Mouse (Mus musculus) heart, adult 8-10 months (tissue): ENCODE results near the gene B9d2. TPM values are rescaled to one million over a fixed set of nuclear protein-coding genes. Genes with fewer than 3 reads are reported as not detected.

Experiments used
- DNase-seq: peaks from one replicate; pipeline ENCODE4 v3.0.0; 2022; ENCODE audit warnings: low spot score
- total RNA-seq, 4 experiments: library from RNA; stranded (reverse); gene quantifications; 2 replicates each; pipeline ENCODE4 v1.2.4; 2022

B9d2 gene
- 10 to 100 TPM; 10.1 to 12.8 (median 11.9) TPM for total RNA-seq

GRCm38 (mm10) chr7:25680514-25681258, at the start of gene B9d2:
TSS of gene B9d2 (plus strand) at chr7:25680780.
- DNase-seq = peak; percentile 96

DNA sequence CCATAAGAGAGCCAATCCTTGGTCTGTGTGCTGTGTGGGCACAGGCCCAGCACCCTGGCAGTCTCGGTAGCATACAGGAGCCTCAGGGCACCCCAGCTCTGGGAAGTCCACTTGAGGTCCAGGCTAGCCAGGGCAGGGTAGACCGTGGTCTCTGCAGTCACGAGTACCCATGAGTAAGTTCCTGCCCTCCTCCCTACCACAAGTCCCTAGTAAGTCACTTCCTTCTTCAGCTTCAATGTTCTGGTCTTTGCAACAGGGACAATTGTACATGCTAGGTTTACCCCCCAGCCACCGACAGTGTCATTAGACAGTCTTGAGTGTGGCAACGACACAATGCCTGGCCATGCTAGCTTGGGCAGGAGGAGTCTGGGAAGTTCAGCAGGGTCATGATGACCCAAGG, 47.9 kb upstream of the B9d2 start:
- DNase-seq = no peak

- no peak for DNase-seq
These were observed 44.2 kb upstream of the B9d2 start for GRCm38 (mm10) chr7:25636373-25636772.

- no peak for DNase-seq
These were observed 43.5 kb upstream of the B9d2 start for GRCm38 (mm10) chr7:25637099-25637498.

DNA sequence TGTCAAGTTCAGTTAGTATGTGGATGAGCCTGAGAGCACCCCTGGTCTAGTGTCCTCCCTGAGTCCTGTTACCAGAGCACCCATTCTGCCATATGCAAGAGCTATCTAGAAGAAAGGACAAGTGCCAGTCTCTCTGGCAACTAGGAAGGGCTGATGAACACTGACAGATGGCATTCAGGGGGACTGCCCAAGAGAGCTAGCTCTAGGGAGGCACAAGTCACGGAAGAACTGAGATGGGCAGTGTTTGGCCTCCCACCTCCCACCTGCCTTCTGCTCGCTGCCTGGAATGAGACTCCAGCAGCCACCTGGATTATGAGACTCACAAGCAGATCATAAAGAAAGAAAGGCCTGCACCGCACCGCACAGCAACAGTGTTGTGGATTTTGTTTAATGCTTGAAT, 40.8 kb upstream of the B9d2 start:
- DNase-seq = no peak

DNA sequence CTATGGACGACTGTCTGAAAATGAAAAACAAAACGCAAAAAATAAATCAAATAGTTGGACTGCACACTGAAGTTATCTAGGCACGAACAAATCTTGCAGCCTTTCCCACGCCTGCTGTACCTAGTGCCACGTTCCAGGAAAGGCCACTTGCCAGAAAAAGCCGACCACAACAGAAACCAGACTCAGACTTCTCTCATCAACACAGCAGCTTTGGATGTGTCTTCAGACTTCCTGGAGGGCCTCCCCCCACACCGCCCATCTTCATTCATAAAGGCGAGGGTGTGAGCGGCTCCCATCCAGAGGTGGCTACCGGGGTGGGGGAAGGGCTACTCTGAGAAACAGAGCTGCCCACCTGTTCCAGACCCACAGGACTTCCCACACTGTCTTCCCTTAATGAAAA, 36.4 kb upstream of the B9d2 start:
- DNase-seq = no peak

DNA sequence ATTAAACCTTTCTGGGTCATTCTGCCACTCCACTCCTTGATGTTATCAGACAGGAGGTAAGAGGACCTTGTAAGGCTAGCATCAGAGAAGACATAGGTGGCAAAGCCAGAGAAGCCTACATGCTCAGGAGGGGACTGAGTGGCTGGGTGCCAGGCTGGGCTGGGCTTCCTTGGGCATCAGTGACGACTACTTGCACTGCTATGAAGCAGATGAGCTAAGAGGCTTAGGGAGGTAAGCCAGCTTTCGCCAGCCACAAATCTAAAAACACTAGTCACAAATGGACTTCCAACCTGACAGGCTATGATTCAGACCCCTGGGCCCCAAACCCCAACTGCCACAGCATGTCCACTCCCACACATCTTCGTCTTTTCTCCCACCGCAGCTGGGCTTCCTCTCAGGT, 35.9 kb upstream of the B9d2 start:
- DNase-seq = no peak

DNA sequence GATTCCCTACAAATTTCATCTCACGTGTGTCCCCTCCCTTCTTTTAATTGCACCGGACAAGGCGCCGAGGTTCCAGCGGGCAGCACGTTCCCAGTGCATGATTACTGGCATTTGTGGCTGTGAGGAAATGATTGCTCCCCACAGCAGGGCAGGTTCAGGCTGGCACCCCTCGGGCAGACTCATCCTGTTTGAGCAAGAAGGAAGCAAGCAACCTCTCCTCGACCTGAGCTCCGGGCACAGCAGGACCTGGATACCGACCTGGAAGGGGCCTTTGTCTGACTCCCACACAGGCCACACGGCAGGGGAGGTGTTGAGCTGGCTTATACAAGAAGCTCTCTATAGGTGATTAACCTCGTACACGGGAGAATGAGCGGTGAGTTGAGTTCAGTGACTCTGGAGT, 35.5 kb upstream of the B9d2 start:
- no peak for DNase-seq

GRCm38 (mm10) chr7:25647574-25648123, 32.9 kb upstream of the B9d2 start:
- no peak for DNase-seq

- DNase-seq = no peak
These were observed 30.7 kb upstream of the B9d2 start for GRCm38 (mm10) chr7:25649839-25650238.

GRCm38 (mm10) chr7:25651281-25651680, 29.3 kb upstream of the B9d2 start:
- no peak for DNase-seq

DNA sequence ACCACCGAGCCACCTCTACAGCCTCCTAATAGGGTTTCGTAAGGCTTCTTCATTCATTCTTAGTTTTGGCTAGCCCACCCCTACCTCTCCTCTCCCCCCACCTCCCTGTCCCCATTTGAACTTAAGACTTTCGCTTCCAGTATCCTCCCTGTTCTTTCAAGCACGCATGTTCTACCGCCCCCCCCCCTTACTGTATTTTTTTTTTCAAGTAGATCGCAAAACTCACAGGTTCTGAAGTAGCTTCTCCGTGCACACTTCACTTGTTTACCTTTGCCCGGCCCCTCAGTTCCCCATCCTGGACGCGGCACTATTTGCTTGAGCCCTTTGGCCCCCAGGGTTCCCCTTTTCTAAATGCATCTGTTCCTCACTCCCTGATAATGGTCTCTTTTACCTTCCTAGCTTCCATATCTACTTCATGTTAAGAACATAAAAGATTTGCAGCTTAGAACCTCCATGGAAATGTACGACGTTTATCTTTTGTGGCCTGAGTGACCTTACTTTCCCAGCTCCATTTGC, 28.3 kb upstream of the B9d2 start:
- DNase-seq = no peak

DNA sequence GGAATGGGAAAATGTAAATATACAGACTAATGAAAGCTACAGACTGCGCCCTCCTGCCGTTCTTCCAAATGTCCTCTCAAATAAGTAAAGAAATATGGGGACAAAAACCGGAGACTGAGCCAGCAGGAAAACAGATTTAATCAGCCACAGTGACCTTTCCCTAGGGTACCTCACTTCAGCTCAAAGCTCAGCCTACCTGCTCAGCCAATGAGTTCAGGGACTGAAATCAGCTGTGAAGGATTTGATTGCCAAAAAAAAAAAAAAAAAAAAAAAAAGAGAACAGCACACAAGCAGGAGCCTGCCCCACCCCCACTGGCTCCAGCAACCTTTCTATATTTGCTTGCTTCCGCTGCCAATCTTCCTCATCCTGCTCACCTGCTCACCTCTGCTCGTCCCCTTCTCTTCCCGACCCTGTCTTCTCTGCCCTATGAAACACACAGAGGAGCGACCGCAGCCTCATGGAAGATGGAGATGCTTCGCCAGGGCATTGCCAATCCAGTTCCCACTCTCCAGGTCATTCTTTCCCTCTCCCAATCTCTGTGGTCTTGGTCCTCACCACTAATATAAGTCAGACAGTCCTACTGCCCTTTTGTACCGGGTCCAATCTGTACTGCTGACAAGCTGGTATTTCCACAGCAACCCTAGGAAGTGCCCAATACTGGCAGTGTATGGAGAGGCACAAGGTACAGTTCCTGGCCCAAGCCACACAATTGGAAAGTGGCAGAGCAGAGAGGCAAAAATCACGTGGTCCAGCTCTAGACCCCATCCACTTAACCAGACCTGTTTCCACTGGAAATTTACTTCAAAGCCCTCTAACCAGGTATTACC, 24.8 kb upstream of the B9d2 start:
- no peak for DNase-seq

GRCm38 (mm10) chr7:25657785-25658184, 22.8 kb upstream of the B9d2 start:
- no peak for DNase-seq

GRCm38 (mm10) chr7:25658657-25659472, 21.7 kb upstream of the B9d2 start, which contains the start of the genes Bckdha and Exosc5:
TSS of gene Bckdha (minus strand) at chr7:25658981.
TSS of gene Exosc5 (plus strand) at chr7:25659164.
- peak; percentile 100 for DNase-seq

DNA sequence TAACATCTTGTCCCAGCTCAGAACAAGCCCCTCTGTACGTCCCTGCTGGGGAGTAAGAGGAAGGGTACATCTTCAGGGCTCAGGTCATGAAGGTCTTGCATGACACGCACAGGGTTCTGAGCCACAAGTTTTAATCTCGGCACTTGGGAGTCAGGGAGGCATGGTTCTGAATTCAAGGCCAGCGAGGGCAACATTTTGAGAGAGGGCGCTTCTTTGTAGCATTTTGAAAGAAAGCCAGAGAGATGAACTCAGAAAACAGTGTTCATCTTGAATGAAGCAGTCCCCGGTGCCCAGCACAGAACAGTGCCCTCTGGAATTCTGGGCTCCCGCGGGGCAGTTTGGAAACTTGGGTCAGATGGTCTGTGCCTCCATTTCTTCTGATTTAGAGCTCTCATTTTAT, 14.2 kb upstream of the B9d2 start:
- no peak for DNase-seq

DNA sequence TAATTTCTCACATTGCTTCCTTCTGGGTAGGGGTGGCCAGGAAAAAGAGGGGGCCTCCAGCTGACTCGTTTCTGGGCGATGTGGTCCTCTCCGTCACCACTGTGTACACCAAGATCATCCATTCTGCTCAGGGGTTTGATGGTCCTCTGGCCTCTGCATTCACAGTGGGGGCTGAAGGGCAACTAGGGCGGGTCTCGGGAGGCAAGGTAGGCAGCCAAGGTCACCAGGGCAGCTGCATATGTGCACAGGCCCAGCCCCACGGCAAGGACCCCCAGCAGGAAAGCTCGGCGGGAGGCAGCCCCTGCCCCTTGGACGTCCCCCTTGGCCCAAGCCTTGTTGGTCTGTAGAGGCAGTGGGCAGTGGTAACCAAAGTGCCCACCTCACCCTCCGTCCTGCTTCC, 11.4 kb upstream of the B9d2 start:
- DNase-seq = no peak

DNA sequence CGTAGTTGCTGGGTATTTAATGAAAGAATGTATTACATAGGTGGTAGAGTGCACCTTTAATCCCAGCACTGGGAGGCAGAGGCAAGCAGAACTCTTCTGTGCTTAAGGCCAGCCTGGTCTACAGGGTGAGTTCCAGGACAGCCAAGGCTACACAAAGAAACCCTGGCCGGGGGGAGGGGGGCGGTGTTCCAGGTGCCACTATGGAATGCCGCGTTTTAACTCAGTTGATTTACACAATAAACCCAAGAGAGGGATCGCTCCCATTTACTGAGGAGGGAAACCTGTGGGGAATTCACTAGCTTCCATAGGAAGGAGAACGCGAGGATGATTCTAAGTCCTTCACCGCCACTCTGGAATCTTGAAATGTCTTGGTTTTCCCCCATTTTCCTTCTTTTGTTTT, 10.9 kb upstream of the B9d2 start:
- no peak for DNase-seq

DNA sequence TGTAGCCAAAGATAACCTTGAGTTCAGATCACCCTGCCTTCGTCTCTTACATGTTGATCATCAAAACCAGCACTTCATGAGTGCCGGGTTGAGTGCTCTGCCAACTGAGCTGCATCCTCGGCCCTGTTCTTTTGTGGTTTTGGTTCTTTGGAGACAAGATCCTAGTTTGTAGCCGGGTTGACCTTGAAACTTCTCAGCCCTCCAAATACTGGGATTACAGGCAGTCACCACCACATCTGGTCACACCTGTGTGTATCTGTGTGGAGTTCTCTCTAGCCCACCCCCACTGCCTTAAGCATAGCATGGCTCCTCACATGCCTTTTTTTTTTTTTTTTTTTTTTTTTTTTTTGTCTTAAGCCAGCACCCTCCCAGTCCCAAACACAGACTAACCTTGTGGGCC, 10.5 kb upstream of the B9d2 start:
- no peak for DNase-seq

DNA sequence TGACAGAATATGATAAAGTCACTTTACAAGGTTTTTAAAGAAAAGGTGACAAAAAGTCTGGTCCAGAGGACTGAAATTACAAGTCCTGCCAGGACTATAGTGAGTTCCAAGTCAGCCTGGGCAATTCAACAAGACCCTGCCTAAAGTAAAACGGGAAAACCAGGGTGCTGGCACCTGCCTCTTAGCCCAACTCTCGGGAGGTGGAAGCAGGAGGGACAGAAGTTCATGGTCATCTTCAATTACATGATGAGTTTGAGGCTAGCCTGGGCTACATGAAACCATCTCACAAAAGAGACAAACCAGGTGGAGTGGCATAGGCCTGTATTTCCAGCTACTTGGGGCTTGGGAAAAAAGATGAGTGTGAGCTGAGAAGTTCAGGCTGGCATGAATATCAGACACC, 8.9 kb upstream of the B9d2 start:
- DNase-seq = no peak

- DNase-seq = no peak
These were observed 8.1 kb upstream of the B9d2 start for GRCm38 (mm10) chr7:25672442-25672841.

DNA sequence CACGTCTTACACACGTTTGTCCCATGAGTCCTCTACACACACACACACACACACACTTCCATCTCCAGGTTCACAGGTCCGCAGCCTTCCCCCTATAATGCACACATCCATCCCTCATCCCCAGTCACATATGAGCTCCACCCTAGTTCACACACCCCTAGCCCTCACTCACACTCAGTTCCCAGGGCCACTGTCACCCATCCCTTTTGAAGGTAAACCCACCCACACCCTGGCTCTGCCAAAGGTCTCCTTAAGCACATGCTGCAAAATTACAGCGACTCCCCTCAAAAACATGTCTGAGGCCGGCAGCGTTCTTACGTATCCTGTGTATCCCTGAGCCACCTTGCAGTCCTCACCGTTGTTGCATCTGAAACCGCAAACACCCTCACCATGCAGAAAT, 6.3 kb upstream of the B9d2 start:
- no peak for DNase-seq
